Mouse (Mus musculus) intestine, embryonic 14.5 days (tissue): Measurements from ENCODE around the gene Ndrg4. TPM values are rescaled to one million over a fixed set of nuclear protein-coding genes. Genes with fewer than 3 reads are reported as not detected.

ENCODE experiments used
- microRNA-seq: library from miRNA; unstranded; fragments of <30 nt; microRNA quantifications from one replicate; pipeline ENCODE4, GENCODE M21; 2016
- polyA plus RNA-seq: library from polyadenylated mRNA; unstranded; fragments of >200 nt; fragmentation: Nextera tagmentation; extraction: Ambion mirVana; gene quantifications from 2 replicates; pipeline ENCODE4 v1.2.1, GENCODE M21; 2014

Gene Ndrg4
- polyA plus RNA-seq, 1 experiment from 2014 or later, result 21.3 TPM

Small RNA genes within 50 kb of the gene (microRNA-seq; reads per million reads assigned to microRNA genes)
- 0.59 reads per million for gene Mir7073

Other genes starting within 250 kb of the Ndrg4 start
- 157 and 159 TPM in 2 replicates for gene Cfap20, start 242.1 kb upstream of the Ndrg4 start, polyA plus RNA-seq
- 17.5 and 20.7 TPM in 2 replicates for gene Csnk2a2, start 186.9 kb upstream of the Ndrg4 start, polyA plus RNA-seq
- 0.27 TPM in 1 of 2 replicates, not detected in the other for gene Ccdc113, start 142.9 kb upstream of the Ndrg4 start, polyA plus RNA-seq
- gene Prss54, start 100.6 kb upstream of the Ndrg4 start, polyA plus RNA-seq, result not detected in 2 replicates
- 18.6 and 21.1 TPM in 2 replicates for gene Gins3, start 43.5 kb upstream of the Ndrg4 start, polyA plus RNA-seq
- gene Setd6, start 38.9 kb downstream of the Ndrg4 start, polyA plus RNA-seq, result 21.5 and 22.8 TPM in 2 replicates
- gene Cnot1, start 130.5 kb downstream of the Ndrg4 start, polyA plus RNA-seq, result 98.5 and 132 TPM in 2 replicates
- 355 and 369 TPM in 2 replicates for gene Sap18b, start 148.4 kb downstream of the Ndrg4 start, polyA plus RNA-seq
- gene Slc38a7, start 176.6 kb downstream of the Ndrg4 start, polyA plus RNA-seq, result 17.2 and 17.5 TPM in 2 replicates
- 84.7 and 85.2 TPM in 2 replicates for gene Got2, start 211.6 kb downstream of the Ndrg4 start, polyA plus RNA-seq